Mouse (Mus musculus) thymus, adult 2 months (tissue): ENCODE results near the gene Ppp1r10. TPM values are rescaled to one million over a fixed set of nuclear protein-coding genes. Genes with fewer than 3 reads are reported as not detected.

ENCODE experiments used
- DNase-seq: peaks from one replicate; pipeline ENCODE4 v3.0.0; 2021
- H3K27ac ChIP-seq: fragments of 200-500 bp; 2 replicates; pipeline ENCODE4 v1.5.1; 2012; ENCODE audit warnings: low read length, control low read depth; ENCODE audit not compliant: control insufficient read depth, insufficient read depth
- H3K27me3 ChIP-seq: fragments of 200-500 bp; 2 replicates; pipeline ENCODE4 v1.6.1; 2012; ENCODE audit warnings: mild to moderate bottlenecking, low read length, moderate library complexity, mixed read lengths; ENCODE audit not compliant: control insufficient read depth, insufficient read depth
- H3K36me3 ChIP-seq: fragments of 200-500 bp; 2 replicates; pipeline ENCODE4 v1.6.1; 2012; ENCODE audit warnings: mild to moderate bottlenecking, low read length, moderate library complexity; ENCODE audit not compliant: control insufficient read depth, insufficient read depth
- H3K4me1 ChIP-seq: fragments of 200-500 bp; replicated peaks from 2 replicates; pipeline ENCODE4 v1.6.1; 2012; ENCODE audit warnings: low read length; ENCODE audit not compliant: control insufficient read depth, insufficient read depth
- H3K4me3 ChIP-seq: fragments of 200-500 bp; 2 replicates; pipeline ENCODE4 v1.5.1; 2012; ENCODE audit warnings: mild to moderate bottlenecking, low read length, control low read depth, moderate library complexity; ENCODE audit not compliant: control insufficient read depth, insufficient read depth
- CTCF ChIP-seq: fragments of 200-500 bp; IDR thresholded peaks from 2 replicates; pipeline ENCODE4 v1.5.1; 2012; ENCODE audit warnings: mild to moderate bottlenecking, control low read depth, low read length, moderate library complexity, borderline replicate concordance; ENCODE audit not compliant: control insufficient read depth, poor library complexity, insufficient read depth; ENCODE audit errors: extremely low read depth
- POLR2A ChIP-seq: fragments of 200-500 bp; IDR thresholded peaks from 2 replicates; pipeline ENCODE4 v1.6.1; 2012; ENCODE audit warnings: mild to moderate bottlenecking, low read length, control low read depth, moderate library complexity; ENCODE audit not compliant: control insufficient read depth, poor library complexity, insufficient read depth; ENCODE audit errors: extremely low read depth
- WGBS: fragments of 180-500 bp; shearing (Covaris S2); methylation state at CpG from one replicate; pipeline ENCODE4 v1.1.7; 2018; 5-methylcytosine and 5-hydroxymethylcytosine counted together
- polyA plus RNA-seq: library from polyadenylated mRNA; depleted of rRNA; stranded (reverse); fragments of >200 nt; gene quantifications from 2 replicates; pipeline ENCODE4 v1.2.3, GENCODE M21; 2012

Gene Ppp1r10
- polyA plus RNA-seq, 1 experiment: 63.0 TPM

GRCm38 (mm10) chr17:35919060-35919715 is 3.0 kb downstream of the Ppp1r10 start:
- 8% methylated on average over 7 of the region's 7 CpGs for WGBS
- peaks cover 9% of the 10 kb centered on the region for H3K4me1 ChIP-seq
- DNase-seq: peak; percentile 97
- H3K36me3 ChIP-seq: peaks cover 22% of the 10 kb centered on the region
- H3K27ac ChIP-seq: peak overlapping the region; percentile 75
- peak overlapping the region; percentile 39 for H3K4me3 ChIP-seq
- no peaks in the 10 kb centered on the region for H3K27me3 ChIP-seq
- TF ChIP-seq CTCF (no peak), POLR2A (0 out of 2 replicates have a peak, but pooled peaks have one; percentile 36)

GRCm38 (mm10) chr17:35919864-35920301 is 3.6 kb downstream of the Ppp1r10 start:
- Histone ChIP-seq H3K4me1 (peaks cover 9% of the 10 kb centered on the region), H3K27ac (no peak overlapping the region), H3K4me3 (no peak overlapping the region), H3K27me3 (no peaks in the 10 kb centered on the region), H3K36me3 (peaks cover 29% of the 10 kb centered on the region)
- no peak for TF ChIP-seq CTCF
- TF ChIP-seq POLR2A: no peak
- no peak for DNase-seq
- WGBS: 72% methylated on average over 6 of the region's 6 CpGs

GRCm38 (mm10) chr17:35920384-35920783 is 4.2 kb downstream of the Ppp1r10 start:
- TF ChIP-seq POLR2A (no peak), CTCF (no peak)
- no peak overlapping the region for H3K27ac ChIP-seq
- peaks cover 8% of the 10 kb centered on the region for H3K4me1 ChIP-seq
- H3K27me3 ChIP-seq: no peaks in the 10 kb centered on the region
- DNase-seq: no peak
- peaks cover 34% of the 10 kb centered on the region for H3K36me3 ChIP-seq
- H3K4me3 ChIP-seq: no peak overlapping the region
- 89% methylated on average over 1 of the region's 1 CpGs for WGBS

GRCm38 (mm10) chr17:35920862-35921562 is 4.8 kb downstream of the Ppp1r10 start:
- peaks cover 6% of the 10 kb centered on the region for H3K4me1 ChIP-seq
- H3K27me3 ChIP-seq: no peaks in the 10 kb centered on the region
- TF ChIP-seq POLR2A (no peak), CTCF (no peak)
- H3K4me3 ChIP-seq: no peak overlapping the region
- no peak overlapping the region for H3K27ac ChIP-seq
- 93% methylated on average over 5 of the region's 5 CpGs for WGBS
- DNase-seq: peak; percentile 37
- H3K36me3 ChIP-seq: peaks cover 41% of the 10 kb centered on the region

GRCm38 (mm10) chr17:35921710-35922109 is 5.5 kb downstream of the Ppp1r10 start:
- no peak for DNase-seq
- peaks cover 48% of the 10 kb centered on the region for H3K36me3 ChIP-seq
- no peak overlapping the region for H3K27ac ChIP-seq
- TF ChIP-seq CTCF (no peak), POLR2A (no peak)
- peaks cover 6% of the 10 kb centered on the region for H3K4me1 ChIP-seq
- no peak overlapping the region for H3K4me3 ChIP-seq
- 95% methylated on average over 4 of the region's 4 CpGs for WGBS
- H3K27me3 ChIP-seq: no peaks in the 10 kb centered on the region

- Histone ChIP-seq H3K36me3 (peaks cover 50% of the 10 kb centered on the region), H3K4me3 (no peak overlapping the region), H3K4me1 (peaks cover 6% of the 10 kb centered on the region), H3K27me3 (no peaks in the 10 kb centered on the region), H3K27ac (no peak overlapping the region)
- WGBS: 86% methylated on average over 3 of the region's 3 CpGs
- DNase-seq: no peak
- TF ChIP-seq POLR2A (no peak), CTCF (no peak)
Measured at GRCm38 (mm10) chr17:35922566-35922965, 6.3 kb downstream of the Ppp1r10 start.
